Mouse (Mus musculus) gonadal fat pad, adult 2 months (tissue): ENCODE measurements around the gene Dgkg. TPM values are rescaled to one million over a fixed set of nuclear protein-coding genes. Genes with fewer than 3 reads are reported as not detected.

Source experiments
- DNase-seq: peaks from one replicate; pipeline ENCODE4 v3.0.0-alpha.2; 2012; ENCODE audit warnings: low read depth
- polyA plus RNA-seq: library from polyadenylated mRNA; depleted of rRNA; stranded (reverse); fragments of >200 nt; gene quantifications from 2 replicates; pipeline ENCODE4 v1.2.3, GENCODE M21; 2012

Gene Dgkg
- polyA plus RNA-seq, 1 experiment = 2.4 TPM

GRCm38 (mm10) chr16:22645256-22645655 lies 11.8 kb downstream of the Dgkg start:
- no peak for DNase-seq

DNA sequence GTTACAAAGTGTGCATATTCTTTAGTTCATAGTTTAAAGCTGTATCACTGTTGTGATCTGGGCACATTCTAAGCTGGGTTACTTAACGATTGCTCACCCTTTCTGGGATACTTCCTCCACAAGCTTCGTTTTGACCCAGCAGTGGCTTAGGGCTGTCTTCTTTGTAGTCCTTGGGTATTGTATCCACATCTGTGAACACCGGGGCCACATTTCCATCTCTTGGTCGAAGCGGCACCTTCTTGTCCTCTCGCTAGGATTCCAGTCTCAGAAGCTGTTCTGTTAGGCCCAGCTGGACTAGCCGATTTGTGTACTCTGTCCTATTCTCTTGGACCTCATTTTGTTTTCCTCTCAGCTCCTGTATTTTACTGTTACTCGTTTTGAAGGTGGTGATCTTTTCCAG lies 13.6 kb downstream of the Dgkg start:
- no peak for DNase-seq

- no peak for DNase-seq
Observed at GRCm38 (mm10) chr16:22642953-22643352, 14.1 kb downstream of the Dgkg start.

GRCm38 (mm10) chr16:22642054-22642453 lies 15.0 kb downstream of the Dgkg start:
- DNase-seq = no peak

- DNase-seq = no peak
Observed at GRCm38 (mm10) chr16:22641588-22641987, 15.4 kb downstream of the Dgkg start.

DNA sequence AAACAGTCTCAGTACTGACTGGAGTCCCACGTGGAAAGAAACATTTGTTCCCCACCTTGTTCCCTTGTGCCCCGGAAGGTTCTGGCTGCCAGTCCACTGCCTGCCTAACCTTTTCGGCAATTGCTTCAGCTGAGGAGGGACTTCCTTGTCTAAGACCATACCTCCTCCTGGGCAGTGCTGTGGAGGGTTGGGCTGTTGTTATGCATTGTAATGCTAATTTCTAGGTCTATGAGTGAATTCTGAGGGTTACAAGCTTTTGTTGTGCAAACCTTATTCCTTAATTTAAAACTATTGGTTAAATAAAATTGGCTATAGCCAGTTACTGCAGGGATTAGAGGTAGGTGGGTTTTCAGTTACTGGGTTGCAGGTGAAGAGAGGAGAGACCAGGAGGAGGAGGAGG lies 19.7 kb downstream of the Dgkg start:
- no peak for DNase-seq

DNA sequence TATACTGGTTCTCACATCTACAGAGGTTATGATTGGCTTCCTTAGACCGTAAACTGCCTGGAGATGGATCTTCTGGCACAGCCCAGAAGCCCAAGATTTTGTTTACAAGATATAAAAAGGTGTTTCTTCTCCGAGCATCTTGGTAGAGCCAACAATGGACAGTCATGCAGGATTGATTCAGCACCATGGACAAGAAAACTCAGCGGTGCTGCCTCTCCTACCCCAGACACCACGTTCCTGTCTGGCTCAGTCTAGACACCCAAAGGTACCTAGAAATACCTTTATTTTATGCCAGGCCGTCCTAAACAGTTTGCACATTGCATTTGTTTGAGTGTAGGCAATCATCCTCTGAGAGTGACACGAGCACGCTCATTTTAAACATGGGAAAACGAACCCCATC lies 21.3 kb downstream of the Dgkg start:
- DNase-seq = no peak

DNA sequence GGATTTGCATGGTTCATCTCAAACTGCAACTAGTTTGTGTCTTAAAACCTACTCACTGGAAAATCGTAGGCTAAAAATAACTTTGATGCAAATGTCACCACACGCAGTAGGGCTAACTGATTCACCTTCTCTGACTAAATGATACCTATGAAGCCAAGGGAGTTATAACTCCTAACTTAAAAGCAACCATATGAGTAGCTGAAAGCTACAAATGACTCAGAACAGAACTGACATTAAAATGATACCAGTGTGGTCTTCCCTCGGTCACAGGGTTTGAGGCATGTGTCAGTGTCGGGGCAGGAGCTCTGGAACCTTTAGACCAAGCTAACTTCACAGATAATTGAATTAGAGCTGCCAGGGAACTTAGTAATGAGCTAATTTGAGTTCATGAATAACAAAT lies 24.0 kb downstream of the Dgkg start:
- no peak for DNase-seq

GRCm38 (mm10) chr16:22630351-22630750 lies 26.7 kb downstream of the Dgkg start:
- DNase-seq = no peak

- DNase-seq = no peak
Observed at GRCm38 (mm10) chr16:22629900-22630299, 27.1 kb downstream of the Dgkg start.

DNA sequence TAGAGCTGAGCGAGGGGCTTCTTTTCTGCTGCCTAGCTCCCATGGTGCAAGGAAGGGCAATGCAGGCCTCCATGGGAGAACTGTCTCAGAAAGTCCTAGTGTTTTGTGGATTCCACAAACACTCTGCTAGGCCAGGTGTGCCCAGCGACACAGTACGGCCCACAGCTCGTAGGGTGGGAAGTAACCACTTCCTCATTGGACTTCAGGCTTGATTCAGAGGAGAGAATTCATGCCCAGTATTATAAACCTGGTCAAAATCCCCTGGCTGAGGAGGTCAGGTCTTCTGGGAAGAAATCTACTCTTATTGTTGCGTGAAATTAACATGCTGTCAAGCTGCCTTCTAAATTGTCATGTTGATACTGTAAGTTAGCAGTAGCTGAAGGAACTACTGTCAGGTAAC lies 31.0 kb downstream of the Dgkg start:
- DNase-seq = no peak

GRCm38 (mm10) chr16:22625412-22625811 lies 31.6 kb downstream of the Dgkg start:
- DNase-seq = no peak

- no peak for DNase-seq
Observed at GRCm38 (mm10) chr16:22622286-22622685, 34.7 kb downstream of the Dgkg start.

- DNase-seq = no peak
Observed at GRCm38 (mm10) chr16:22621299-22621920, 35.6 kb downstream of the Dgkg start.

- DNase-seq = no peak
Observed at GRCm38 (mm10) chr16:22618424-22619056, 38.5 kb downstream of the Dgkg start.

- DNase-seq = no peak
Observed at GRCm38 (mm10) chr16:22615805-22616204, 41.2 kb downstream of the Dgkg start.

- DNase-seq = no peak
Observed at GRCm38 (mm10) chr16:22613186-22614073, 43.6 kb downstream of the Dgkg start.

DNA sequence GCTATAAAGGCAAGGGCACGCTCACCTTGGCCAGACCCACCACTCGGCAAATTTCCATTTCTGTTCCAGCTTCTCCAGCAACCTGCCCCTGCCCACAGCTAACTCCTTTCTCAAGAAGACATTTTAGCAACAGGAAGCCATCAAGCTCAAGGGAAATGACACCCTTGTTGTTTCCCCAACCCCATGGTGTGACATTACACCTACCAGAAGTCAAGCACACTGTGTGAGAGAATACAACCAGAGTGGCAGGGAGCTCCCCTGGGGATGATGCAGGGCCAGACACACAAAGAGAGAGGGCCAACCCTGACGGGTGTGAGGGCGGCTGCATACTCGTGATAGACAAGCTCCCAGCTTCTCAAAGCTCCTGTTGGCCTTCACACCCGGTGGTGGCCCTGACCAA lies 49.0 kb downstream of the Dgkg start:
- no peak for DNase-seq

- no peak for DNase-seq
Observed at GRCm38 (mm10) chr16:22606989-22607388, 50.0 kb downstream of the Dgkg start.

- DNase-seq = no peak
Observed at GRCm38 (mm10) chr16:22602399-22602798, 54.6 kb downstream of the Dgkg start.

GRCm38 (mm10) chr16:22601756-22602155 lies 55.3 kb downstream of the Dgkg start:
- no peak for DNase-seq

- no peak for DNase-seq
Observed at GRCm38 (mm10) chr16:22600108-22600699, 56.8 kb downstream of the Dgkg start.
